Mouse (Mus musculus) bone marrow macrophage, adult 2 months (primary cell): ENCODE results near the gene Pde2a.

ENCODE experiments used
- CTCF ChIP-seq: IDR thresholded peaks from 2 replicates; pipeline ENCODE4 v1.5.1; 2012; ENCODE audit warnings: low read depth, mild to moderate bottlenecking, low read length, moderate library complexity
- POLR2A ChIP-seq: IDR thresholded peaks from 2 replicates; pipeline ENCODE4 v1.6.1; 2012; ENCODE audit warnings: mild to moderate bottlenecking, low read depth, low read length, borderline replicate concordance

DNA sequence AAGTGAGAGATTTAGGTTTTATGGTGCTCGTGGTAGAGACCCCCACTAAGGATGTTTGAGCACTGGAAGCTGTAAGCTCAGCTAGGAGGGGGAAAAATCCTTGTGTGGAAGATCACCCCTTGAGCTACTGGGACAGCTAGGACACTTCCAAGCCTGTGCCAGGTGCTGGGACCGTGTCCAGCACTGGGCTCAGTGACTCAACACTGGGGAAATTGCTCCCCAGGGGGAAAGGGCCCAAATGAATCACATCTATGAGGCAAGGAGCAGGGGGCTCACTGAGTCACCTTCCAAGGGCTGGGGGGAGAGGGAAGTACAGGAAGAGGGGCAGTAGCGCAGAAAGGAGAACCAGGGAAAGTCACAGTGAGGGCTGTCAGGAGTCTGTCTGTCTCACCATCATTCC is 28.4 kb downstream of the Pde2a start:
- TF ChIP-seq POLR2A (no peak), CTCF (no peak)
